Mouse (Mus musculus): ENCODE measurements around the gene Meis1.

Gene Meis1

DNA sequence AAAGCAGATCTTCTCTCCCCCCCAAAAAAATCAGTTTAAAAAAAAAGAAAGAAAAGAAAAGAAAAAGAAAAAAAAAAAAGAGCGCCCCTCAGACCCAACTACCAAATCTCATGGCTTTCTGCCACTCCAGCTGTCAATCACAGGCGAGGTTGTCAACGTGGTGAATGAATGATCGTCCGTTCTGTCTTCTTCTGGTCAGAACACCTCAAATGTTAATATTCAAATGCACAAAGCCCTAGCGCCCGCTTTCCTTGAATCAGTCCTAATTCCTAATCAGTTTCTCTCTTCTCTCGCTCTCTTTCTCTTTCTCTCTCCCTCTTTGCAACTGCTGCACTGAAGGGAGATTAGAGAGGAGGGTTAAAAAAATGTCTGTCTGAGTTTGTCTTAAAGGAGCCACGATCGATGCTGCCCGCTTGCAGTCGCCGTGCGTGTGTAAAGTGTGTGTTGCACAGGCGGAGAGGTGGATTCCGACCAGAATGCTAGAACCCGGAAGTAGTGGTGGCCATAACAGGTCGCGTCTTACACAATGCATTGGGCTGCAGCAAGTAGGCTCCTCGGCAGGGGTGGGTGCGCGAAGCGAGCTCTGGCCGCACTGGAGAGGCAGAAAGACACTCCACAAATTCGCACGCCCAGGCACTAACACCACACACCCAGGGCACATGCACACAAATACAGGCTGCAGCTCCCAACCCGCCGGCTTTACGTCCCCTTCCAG is at the start of gene Meis1:
Gene Meis1 (minus strand): TSS at position 497 of the 715 bp plus-strand sequence.
- in situ Hi-C loops (cut with MboI, MseI), result loop anchor here (10.0 to 25.0 kb wide), 2 partner anchors 1056 to 1186 kb away; partner anchors contain the start of genes Etaa1 and Rab1a

DNA sequence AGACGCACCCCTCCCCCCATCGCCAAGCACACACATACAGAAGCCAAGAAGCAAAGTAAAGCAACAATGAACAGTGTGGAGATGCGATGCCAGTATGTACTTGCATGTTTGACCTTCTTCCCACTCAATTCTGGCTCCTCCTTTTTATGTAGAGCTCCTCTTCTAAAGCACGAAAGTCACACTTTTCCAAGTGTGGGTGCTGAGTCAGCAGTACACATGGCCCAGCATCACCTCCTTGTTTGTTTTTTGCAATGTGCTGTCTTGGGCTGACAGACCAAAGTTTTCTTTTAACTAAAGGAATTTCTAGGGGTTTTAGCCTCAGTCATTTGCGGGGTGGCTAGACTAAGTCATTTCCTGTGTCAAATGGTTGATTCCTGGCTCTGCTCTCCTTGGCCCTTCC is 48.5 kb upstream of the Meis1 start:
- in situ Hi-C loops (cut with MboI, MseI), result no loop called here

DNA sequence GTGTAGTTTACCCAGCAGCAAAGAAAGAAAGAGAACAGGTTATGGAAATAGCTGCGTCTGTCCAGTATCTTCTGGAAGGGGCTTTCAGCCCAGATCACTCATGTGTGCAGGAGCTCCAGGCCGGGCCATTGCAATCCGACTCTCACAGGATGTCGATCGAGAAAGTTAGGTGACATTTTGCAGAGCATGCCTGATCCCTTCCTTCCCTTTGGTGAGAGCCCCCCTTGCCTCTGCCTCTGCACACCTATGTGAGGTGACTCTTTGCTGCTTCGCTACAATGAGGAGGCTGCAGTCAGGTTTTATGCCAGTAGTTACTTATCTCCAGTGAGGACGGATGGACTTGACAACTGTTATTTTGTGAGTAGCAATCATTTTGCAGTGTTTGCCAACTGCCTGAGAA is 30.5 kb upstream of the Meis1 start:
- in situ Hi-C loops (cut with MboI, MseI), result no loop called here

DNA sequence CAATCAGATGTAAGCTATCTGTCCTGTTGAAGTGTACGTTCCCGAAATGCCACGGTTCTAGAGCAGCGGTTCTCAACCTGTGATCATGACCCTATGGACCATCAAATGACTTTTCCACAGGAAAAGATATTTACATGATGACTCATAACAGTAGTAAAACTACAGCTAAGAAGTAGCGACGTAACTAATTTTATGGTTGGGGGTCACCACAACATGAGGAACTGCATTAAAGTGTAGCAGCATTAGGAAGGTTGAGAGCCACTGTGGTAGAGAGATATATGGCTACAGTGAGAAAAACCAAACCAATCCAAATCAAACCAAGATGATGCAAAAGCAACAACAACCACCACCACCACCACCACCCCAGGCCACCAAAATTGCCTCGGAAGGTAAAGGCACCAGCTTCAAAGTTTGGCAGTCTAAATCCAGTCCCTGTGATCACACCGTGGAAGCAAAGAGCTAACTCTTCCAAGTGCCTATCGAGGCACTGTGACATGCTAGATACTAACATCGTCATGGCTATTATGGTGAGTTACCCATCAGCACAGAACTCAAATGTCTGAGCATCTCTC is 17.9 kb upstream of the Meis1 start:
- in situ Hi-C loops (cut with MboI, MseI), result no loop called here

DNA sequence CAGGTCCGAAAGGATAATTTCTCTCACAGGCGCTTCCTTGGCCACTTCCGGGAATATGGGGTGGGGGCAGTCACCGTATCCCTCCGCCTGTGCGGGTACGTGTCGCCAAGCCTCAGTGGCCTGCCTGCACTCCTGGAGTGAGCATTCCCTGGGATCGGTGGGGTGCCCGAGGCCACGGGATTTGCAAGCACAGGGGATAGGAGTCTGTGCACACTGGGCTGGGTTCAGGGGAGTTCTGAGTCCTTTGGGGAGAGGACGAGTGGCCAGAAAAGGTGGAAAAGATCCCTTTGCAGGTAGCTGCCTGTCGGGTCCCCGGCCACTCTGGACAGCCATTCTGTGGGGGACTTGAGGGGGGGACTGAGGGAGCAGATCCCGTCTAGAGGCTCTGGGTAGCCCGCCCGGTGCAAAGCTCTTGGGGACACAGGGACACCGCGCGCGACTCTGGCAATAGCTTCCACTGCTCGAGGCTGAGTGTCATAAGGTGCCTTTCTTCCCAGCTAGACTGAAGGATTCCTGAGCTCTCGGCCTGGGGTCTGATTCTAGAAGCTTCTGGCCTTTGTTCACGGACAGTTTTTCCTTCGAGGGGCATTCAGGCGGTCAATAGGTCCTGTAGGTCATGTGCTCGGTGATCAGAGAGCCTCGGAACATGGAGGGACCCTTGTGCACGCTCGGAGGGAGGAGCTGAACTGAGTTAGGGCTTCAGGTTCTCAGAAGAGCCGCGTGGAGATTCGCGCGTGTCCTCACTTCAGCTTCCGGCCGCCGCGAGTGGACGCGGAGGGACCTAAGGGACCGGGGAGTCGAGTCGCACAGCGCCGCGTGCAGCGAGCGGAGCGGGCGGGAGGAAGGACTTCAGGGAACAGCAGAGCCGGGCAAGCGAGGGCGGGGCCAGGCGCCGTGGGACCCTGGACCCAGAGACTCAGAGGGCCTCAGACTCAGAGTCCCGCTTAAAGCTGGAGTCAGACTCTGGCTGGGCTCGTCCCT is 8.1 kb upstream of the Meis1 start:
- in situ Hi-C loops (cut with MboI, MseI), result no loop called here

DNA sequence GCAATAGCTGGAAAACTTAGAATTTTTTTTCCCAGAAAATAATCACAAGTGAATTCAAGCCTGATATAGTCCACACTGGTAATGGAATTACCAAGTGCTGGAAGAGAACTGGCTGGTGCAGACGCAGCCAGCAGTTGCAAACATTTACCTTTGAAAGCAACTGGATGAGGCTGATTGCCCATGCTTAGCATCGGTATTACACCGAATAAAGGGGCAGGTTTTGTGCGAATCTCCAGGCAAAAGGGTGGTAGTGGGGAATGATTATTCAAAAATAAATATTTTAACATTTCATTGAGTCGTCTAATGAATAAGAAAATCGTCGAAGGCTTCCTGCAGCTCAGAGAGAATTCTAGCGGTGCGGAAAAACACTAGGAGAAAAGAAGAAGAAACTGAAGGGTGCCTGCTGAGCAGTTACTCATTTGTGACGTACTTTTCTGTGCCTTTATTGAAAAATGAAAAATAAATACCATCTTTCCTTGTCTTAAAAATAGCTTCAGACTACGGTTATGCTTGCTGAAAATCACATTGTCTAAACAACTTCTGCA is 7.3 kb upstream of the Meis1 start:
- in situ Hi-C loops (cut with MboI, MseI), result no loop called here

DNA sequence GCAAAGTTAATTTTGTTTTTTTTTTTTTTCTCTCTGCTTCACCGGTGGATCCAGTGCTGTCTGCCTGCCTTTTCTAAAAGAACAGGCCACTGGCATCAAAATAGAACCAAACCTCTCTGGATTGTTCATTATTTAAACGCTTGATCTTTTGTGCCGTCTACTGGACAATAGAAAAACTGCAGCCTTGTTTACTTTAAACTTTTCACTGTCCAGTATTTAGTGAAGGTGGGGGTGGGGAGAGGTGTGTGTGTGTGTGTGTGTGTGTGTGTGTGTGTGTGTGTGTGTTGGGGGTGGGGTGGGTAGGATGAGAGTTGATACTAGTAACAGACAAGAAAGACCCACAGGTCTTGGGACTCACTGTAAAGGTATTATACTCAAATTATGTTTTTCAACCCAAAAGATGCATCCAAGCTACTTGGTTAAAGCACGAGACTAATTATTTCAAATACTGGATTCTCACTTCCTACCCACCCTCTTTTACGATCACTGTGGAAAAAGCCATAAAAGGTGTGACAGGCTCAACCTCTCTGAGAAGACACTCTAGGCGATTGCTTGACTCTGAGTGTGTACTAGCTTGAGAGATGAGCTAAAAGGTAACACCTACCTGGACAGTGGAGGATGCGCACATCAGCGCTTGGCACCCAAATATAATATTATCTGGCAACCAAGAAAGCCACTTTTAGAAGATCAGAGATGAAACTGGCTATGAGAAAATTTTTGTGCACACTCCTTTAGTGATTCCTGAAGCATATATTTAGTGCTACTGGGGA is 5.9 kb upstream of the Meis1 start:
- in situ Hi-C loops (cut with MboI, MseI), result loop anchor here (25.0 kb wide), 1 partner anchor 1062 kb away; the partner anchor contains the start of gene Etaa1

DNA sequence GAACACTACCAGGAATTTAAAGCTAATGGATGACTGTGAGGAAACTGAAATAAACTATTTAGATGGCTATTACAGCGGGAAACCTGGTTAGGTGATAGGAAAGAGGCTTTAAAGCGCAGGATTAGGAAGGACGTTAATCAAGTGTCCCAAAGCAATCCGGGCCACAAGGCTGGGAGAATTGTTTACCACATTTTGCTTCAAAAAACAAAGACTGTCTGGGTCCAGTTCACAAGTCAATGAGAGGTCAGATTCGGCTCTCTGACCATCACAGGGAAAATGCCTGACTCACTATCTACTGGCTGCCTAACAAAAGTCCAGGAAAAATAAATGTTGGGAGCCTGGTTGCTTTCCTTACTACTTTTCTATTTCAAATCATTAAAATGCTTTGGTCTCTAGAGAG is 4.6 kb upstream of the Meis1 start:
- in situ Hi-C loops (cut with MboI, MseI), result loop anchor here (25.0 kb wide), 1 partner anchor 1061 kb away; the partner anchor contains the start of gene Etaa1

DNA sequence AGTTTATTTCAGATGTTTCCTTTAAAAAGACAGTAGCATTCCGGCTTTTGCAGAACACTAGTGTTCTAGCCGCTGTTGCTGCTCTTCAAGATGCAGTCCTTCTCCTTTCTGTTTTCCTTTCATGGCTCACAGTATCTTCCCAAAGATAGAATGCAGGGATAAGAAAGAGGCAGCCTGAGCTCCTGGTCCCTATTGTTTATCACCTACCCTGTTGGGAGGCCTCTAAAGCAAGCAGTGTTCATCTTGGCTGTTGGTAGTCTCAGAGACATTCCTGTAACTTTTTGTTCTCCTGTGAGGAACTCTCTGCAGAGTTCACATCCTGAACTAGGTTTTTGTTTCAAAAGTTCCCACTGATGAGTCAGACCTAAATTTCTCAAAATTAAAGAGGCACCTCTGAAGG is 3.8 kb upstream of the Meis1 start:
- in situ Hi-C loops (cut with MboI, MseI), result loop anchor here (25.0 kb wide), 1 partner anchor 1060 kb away; the partner anchor contains the start of gene Etaa1

DNA sequence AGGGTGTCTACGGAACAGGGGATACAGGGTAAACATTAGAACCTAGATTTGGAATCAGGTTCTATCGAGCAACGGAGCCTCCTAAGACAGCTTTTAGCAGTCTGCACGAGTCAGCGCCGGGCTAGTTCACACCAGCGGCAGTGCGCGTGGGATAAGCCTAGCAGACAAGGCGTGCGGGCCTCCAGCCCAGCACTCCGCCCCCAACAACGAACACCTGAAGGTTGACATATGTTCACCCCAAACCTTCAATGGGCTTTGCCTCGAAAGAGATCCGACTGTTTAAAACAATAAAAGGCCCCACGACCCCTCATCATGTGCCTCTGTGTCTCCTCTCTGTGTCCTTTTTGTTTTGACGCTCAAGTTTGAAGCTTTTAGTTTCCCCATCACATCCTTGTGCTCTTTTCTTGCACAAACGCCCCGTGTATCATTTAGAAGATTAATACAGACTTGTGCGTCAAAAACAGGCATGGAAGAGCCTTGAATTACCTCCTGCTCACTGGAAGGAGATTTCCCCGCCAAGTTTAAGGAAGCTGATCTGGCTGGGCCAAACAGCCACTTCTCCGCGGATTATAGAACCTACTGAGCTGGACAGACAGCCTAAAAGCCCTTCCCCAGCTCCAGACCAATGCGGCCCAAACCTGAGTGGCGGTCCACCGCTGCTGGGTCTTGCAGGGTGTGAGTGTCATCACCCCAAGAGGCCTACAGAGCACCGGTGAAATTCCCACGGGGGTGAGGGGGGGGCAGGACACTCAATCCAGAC is 2.3 kb upstream of the Meis1 start:
- in situ Hi-C loops (cut with MboI, MseI), result loop anchor here (25.0 kb wide), 1 partner anchor 1059 kb away; the partner anchor contains the start of gene Etaa1

DNA sequence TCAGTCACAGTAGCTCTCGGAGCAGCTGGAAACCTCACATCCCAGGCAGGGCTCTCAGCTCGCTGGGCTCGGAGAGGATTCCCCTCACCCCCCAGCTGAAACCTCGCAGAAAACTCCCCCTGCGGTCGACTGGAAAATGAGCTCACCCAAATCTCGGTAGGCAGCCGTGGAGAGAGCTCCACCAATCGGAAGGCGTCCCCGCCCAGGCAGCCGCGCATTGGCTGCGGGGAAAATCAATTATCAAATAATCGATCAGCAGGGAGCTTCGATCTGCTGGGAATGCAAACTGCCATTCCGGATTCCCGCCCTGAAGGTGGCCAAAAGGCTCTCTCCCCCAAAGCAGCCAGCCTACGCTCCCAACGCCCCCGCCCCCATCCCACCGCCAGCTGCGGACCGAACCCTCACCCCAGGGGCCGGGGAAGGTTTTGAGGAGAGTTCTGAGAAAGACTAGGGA is 1.6 kb upstream of the Meis1 start:
- in situ Hi-C loops (cut with MboI, MseI), result loop anchor here (25.0 kb wide), 1 partner anchor 1058 kb away; the partner anchor contains the start of gene Etaa1

DNA sequence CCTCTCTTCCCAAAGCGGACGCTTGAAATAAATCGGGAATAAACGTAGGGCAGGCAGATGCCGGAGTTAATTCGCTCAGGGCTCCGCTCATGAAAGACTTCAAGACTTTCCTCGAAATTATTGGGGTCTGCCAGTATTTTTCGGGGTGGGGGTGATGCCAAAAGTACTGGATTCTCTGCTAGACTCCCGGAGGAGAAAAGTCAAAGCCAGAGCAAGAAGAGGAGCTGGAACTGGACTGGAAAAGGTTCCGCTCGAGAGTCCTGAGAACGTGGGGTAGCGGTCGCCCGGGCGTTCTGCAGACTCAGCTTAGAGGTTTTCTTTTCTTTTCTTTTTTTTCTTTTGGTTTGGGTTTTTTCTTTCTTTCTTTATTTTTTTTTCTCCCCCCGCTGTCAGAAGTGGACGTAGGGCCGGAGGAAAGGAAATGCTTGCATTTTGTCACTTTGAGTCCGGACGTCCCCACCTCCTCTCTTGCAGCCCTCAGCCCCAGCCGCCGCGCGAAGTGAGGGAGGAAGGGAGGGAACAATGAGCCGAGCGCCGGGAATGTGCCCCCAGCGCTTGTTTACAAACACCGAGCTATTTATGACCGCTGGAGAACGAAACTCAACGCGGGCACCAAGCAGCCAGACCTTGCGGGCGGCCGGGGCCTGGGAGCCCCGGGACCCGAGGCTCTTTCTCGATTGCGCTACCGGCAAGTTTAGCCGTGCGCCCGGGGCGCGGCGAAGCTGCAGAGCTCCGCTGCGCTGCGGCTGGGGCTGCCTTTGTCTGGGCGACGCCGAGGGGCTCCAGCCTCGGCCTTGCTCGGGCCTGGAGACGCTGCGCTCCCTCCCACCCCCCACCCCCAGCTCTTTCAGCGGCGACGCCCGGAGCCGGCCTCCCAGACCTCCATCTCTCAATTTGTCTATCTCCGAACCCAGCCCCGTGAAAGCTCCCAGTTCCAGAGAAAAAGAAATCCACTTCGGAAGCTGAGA is 703 bp upstream of the Meis1 start:
- in situ Hi-C loops (cut with MboI, MseI), result loop anchor here (10.0 to 25.0 kb wide), 2 partner anchors 1057 to 1185 kb away; partner anchors contain the start of genes Etaa1 and Rab1a

DNA sequence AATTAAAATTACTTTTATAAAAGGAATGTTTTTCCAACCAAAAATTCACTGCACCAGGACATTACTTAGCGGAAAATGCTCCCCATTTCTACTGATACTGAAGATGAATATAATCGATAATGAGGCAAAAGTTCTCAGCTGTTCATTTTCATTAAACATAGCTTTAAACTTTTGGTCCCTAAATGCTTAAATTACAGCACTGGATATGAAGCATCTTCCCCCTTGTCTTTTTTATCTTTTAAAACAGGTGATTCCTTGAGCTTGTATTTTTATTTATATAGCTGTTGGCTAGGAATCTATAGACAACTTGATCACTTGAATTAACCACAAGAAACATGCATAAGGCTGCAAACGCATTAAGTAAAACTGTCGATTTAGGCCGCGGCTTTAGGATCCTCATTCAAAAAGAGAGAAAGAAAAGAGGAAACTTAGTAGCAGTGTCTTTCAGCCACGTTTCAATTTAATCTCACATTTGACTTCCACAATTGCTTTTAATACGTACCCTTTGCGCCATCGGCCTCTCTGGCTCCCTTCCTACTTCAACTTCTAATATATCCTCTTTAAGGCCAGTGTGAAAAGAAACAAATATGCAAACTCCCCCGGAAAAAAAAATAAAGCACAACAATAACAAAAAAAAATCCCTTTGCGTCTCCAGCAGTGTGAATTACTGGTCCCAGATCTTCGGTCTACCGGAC is 919 bp downstream of the Meis1 start:
- in situ Hi-C loops (cut with MboI, MseI), result loop anchor here (10.0 to 25.0 kb wide), 2 partner anchors 1056 to 1187 kb away; partner anchors contain the start of genes Etaa1 and Rab1a

DNA sequence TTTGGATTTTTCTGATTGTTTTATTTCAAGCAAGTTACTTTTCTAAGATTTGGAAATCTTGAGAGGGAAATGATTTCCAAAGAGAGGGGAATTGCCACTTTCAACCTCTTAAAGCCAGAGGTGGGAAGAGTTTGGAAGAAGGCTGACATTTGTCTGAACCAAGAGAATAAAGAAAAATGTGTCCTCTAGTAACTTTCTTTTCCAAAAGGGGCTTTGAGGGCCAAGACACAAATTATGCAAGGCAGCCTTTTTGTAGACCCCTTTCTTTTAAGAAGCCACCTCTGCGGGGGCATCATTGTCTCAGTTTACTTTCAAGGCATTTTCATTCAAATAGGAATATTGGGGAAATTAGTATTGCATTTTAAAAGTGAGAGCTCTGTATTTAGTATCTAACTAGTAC is 1.5 kb downstream of the Meis1 start:
- in situ Hi-C loops (cut with MboI, MseI), result loop anchor here (10.0 to 25.0 kb wide), 2 partner anchors 1055 to 1188 kb away; partner anchors contain the start of genes Etaa1 and Rab1a

DNA sequence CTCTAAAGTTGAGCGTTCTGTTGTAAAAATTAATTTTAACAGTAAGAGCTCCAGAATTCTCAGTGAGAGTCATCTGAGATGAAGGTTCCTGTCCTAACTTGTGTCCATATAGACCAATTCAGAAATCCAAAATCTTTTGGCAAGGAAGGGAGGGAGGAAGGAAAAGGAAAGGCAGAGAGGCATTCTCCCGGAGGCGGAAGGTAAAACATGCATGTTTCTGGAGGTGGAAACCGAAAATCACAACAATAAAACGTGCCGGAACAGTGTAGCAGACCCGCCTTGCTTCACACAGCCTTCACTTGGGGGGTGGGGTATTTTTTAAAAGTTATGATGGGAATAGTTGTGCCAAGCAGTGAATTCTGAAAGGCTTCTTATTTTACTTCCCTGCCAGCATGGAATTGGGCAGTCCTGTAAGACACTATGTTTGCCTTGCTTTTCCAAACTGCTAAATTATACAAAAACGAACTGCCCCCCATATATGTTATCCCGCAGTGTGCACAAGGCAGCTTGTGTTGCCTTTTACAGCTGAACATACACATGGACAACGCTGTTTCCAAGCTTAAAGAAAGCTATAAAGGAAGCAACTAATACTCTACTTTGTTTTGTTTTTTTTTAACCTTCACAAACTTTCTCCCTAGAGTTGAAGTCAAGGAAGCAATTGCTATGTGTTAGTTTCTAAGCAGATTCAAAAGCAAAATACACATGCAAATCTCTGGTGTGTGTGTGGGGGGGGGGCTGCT is 2.1 kb downstream of the Meis1 start:
- in situ Hi-C loops (cut with MboI, MseI), result loop anchor here (10.0 to 25.0 kb wide), 2 partner anchors 1054 to 1188 kb away; partner anchors contain the start of genes Etaa1 and Rab1a

DNA sequence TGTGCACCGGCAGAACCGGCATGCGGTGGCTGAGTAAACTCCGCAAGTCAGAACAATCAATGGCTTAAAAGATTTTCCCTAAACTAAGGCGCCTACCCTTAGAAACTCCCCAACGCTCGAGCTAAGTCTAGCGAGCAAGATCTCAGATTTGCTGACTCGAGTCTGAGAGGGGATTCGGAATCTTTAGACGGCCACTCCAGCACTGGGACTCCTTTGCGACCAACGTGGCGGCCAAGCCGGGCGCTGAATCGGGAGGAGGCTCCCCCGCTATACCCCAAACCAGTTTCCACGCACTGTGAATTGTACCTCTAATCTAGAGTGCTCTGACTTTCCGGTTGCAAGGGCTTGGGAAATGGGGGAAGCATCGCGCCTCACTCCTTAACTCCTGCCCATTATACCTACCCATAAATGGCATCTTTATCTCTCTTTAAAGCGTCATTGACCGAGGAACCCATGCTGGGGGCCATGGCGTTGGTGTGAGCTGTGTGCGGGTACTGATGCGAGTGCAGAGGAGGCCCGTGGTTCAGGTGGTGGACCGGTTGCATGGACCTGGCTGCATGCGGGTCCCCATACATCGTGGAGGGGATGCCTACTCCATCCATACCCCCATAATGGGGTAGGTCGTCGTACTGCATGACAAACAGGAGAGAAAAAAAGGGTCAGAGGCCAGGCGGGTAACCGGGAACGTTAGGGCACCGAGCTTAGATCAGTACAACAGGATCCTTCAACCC is 2.9 kb downstream of the Meis1 start:
- in situ Hi-C loops (cut with MboI, MseI), result loop anchor here (10.0 to 25.0 kb wide), 2 partner anchors 1054 to 1189 kb away; partner anchors contain the start of genes Etaa1 and Rab1a
